ENCODE assay signal across 12 mouse cellular contexts in the genomic region with DNA sequence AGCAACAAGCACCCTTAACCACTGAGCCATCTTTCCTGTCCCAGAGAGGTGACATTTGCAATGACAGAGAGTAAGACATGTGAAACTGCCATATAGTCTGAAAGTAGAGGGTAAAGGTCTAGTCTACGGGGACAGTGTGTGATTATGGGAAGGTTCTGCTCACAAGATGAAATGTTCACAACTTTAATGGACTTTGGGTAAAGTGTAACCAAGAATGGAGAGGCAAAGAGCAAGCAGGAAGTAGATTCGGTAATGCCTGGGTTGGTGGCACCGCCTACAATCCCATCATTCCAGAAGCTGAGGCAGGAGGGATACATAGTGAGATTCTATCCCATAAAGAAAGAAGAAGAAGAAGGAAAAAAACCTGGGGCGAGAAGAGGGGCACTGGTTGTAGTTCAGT. TPM values are rescaled to one million over a fixed set of nuclear protein-coding genes. Genes with fewer than 3 reads are reported as not detected.
DNase-seq lines count a peak whose midpoint lies in the region; ATAC-seq and TF ChIP-seq lines count a peak whose summit lies in the region.
"Had no signal": no experiment of that assay in that cellular context is flagged by ENCODE, and none has a peak within 500 bp of the region (broad histone marks: within the 10 kb centered on the region; RNA-seq: fewer than 3 reads in every experiment).

No protein-coding gene starts in this region.

- H3K9ac ChIP-seq in midbrain, postnatal 0 days (replicated peaks; ENCODE audit: low read length, poor library complexity, severe bottlenecking), result 0 out of 2 replicates have a peak overlapping the region, but pooled peaks have one; percentile 15

- TF ChIP-seq CTCF in midbrain, postnatal 0 days (IDR thresholded peaks at IDR 0.05), result no peak
- no peak for TF ChIP-seq CTCF in small intestine, adult 2 months (IDR thresholded peaks at IDR 0.05; ENCODE audit: extremely low read depth, insufficient read length, insufficient replicate concordance, low read depth, low read length)

- no peak for DNase-seq in midbrain, postnatal 0 days (ENCODE audit: low spot score)
- DNase-seq in midbrain, embryonic 10.5 days (ENCODE audit: low spot score), result no peak
- DNase-seq in kidney, adult 18-20 months, result peak; percentile 31
- peak; percentile 29 for DNase-seq in kidney, postnatal 10 days
- no peak for DNase-seq in urinary bladder, postnatal 36 days (ENCODE audit: low spot score in 2 of 2)
- no peak for DNase-seq in embryo, embryonic 10.5 days (ENCODE audit: low spot score)

- no peaks in the 10 kb centered on the region for H3K27me3 ChIP-seq in midbrain, postnatal 0 days (ENCODE audit: insufficient read depth, low read length)
- no peaks in the 10 kb centered on the region for H3K27me3 ChIP-seq in midbrain, embryonic 10.5 days (ENCODE audit: low read depth, poor library complexity, severe bottlenecking)
- no peaks in the 10 kb centered on the region for H3K27me3 ChIP-seq in small intestine, adult 2 months (ENCODE audit: control insufficient read depth, insufficient read depth, low read length)
- H3K27me3 ChIP-seq: forebrain, embryonic 15.5 days; midbrain, embryonic 15.5 days had no signal

- H3K4me1 ChIP-seq in midbrain, postnatal 0 days (ENCODE audit: insufficient read depth, low read length), result peaks cover 7% of the 10 kb centered on the region; the same call in 1 of the 2 replicates
- H3K4me1 ChIP-seq in midbrain, embryonic 10.5 days, result peaks cover 42% of the 10 kb centered on the region
- H3K4me1 ChIP-seq in small intestine, adult 2 months (ENCODE audit: control insufficient read depth, insufficient read depth, insufficient read length, low read length), result peaks cover 12% of the 10 kb centered on the region; the same call in 1 of the 2 replicates

- no peak for ATAC-seq in midbrain, postnatal 0 days (ENCODE audit: low FRiP score)

- no peaks in the 10 kb centered on the region for H3K9me3 ChIP-seq in midbrain, postnatal 0 days (ENCODE audit: low read length)
- H3K9me3 ChIP-seq in midbrain, embryonic 10.5 days (replicated peaks), result no peaks in the 10 kb centered on the region
- H3K9me3 ChIP-seq: forebrain, embryonic 15.5 days; midbrain, embryonic 15.5 days had no signal

- 87% methylated on average over 4 of the region's 4 CpGs for WGBS in midbrain, postnatal 0 days
- 85% methylated on average over 4 of the region's 4 CpGs for WGBS in midbrain, embryonic 10.5 days
- 21% methylated on average over 4 of the region's 4 CpGs for WGBS in small intestine, adult 2 months

- H3K4me2 ChIP-seq in midbrain, postnatal 0 days (ENCODE audit: low read depth, low read length, poor library complexity, severe bottlenecking), result no peak overlapping the region; the same call in 1 of the 2 replicates

- TF ChIP-seq POLR2A in small intestine, adult 2 months (IDR thresholded peaks at IDR 0.05; ENCODE audit: low read depth, low read length), result no peak

- no peak overlapping the region for H3K27ac ChIP-seq in midbrain, postnatal 0 days (ENCODE audit: low read depth, low read length)
- H3K27ac ChIP-seq in midbrain, embryonic 10.5 days (replicated peaks), result no peak overlapping the region
- peak overlapping the region; percentile 94 for H3K27ac ChIP-seq in small intestine, adult 2 months (ENCODE audit: insufficient read depth, low read depth, low read length)
- H3K27ac ChIP-seq: left cerebral cortex, adult 2 months; macrophage; midbrain, embryonic 15.5 days had no signal

- H3K36me3 ChIP-seq in midbrain, postnatal 0 days (ENCODE audit: insufficient read depth, low read length), result no peaks in the 10 kb centered on the region
- peaks cover 29% of the 10 kb centered on the region for H3K36me3 ChIP-seq in midbrain, embryonic 10.5 days
- peaks cover 7% of the 10 kb centered on the region for H3K36me3 ChIP-seq in small intestine, adult 2 months (ENCODE audit: control insufficient read depth, insufficient read depth, low read length)
- H3K36me3 ChIP-seq: forebrain, embryonic 15.5 days had no signal

- no peak overlapping the region for H3K4me3 ChIP-seq in midbrain, postnatal 0 days (ENCODE audit: low read depth, low read length)
- H3K4me3 ChIP-seq in midbrain, embryonic 10.5 days, result no peak overlapping the region
- H3K4me3 ChIP-seq in small intestine, adult 2 months (ENCODE audit: low read depth, low read length), result no peak overlapping the region

RNA-seq across cellular contexts. Expression of gene Rcc1, which starts 7.1 kb away (rescaled TPM):
- 18.7 and 23.4 TPM in 2 replicates for total RNA-seq in midbrain, postnatal 0 days (2014; rRNA removed)
- polyA plus RNA-seq in midbrain, postnatal 0 days (2015; fragmentation: Nextera tagmentation; extraction: Ambion mirVana), result 21.7 and 21.9 TPM in 2 replicates
- polyA plus RNA-seq in midbrain, embryonic 10.5 days (2016; fragmentation: Nextera tagmentation; extraction: Ambion mirVana), result 144 and 164 TPM in 2 replicates
- 5.2 and 9.6 TPM in 2 replicates for polyA plus RNA-seq in small intestine, adult 2 months (2012; rRNA removed)

RNA-seq across cellular contexts. Expression of gene Trnau1ap, which starts 16.9 kb away (rescaled TPM):
- total RNA-seq in midbrain, postnatal 0 days (2014; rRNA removed), result 47.7 and 55.2 TPM in 2 replicates
- 56.9 and 63.0 TPM in 2 replicates for polyA plus RNA-seq in midbrain, postnatal 0 days (2015; fragmentation: Nextera tagmentation; extraction: Ambion mirVana)
- polyA plus RNA-seq in midbrain, embryonic 10.5 days (2016; fragmentation: Nextera tagmentation; extraction: Ambion mirVana), result 83.5 and 87.8 TPM in 2 replicates
- 20.7 and 24.1 TPM in 2 replicates for polyA plus RNA-seq in small intestine, adult 2 months (2012; rRNA removed)

RNA-seq across cellular contexts. Expression of gene Rab42, which starts 43.1 kb away (rescaled TPM):
- 0.38 and 3.3 TPM in 2 replicates for total RNA-seq in midbrain, postnatal 0 days (2014; rRNA removed)
- polyA plus RNA-seq in midbrain, postnatal 0 days (2015; fragmentation: Nextera tagmentation; extraction: Ambion mirVana), result 4.2 and 4.3 TPM in 2 replicates
- polyA plus RNA-seq in midbrain, embryonic 10.5 days (2016; fragmentation: Nextera tagmentation; extraction: Ambion mirVana), result 0.79 and 0.85 TPM in 2 replicates
- 0.70 and 0.98 TPM in 2 replicates for polyA plus RNA-seq in small intestine, adult 2 months (2012; rRNA removed)
- total RNA-seq: granulocyte monocyte progenitor cell, adult 5-6 weeks had no signal

Comparison
In these comparisons a context has a peak if more than half of its experiments do, and no peak if none do; other contexts are left out.
1. DNase-seq: peak in kidney, adult 18-20 months (single experiment) and kidney, postnatal 10 days (single experiment); none in midbrain, postnatal 0 days (single experiment), midbrain, embryonic 10.5 days (single experiment), urinary bladder, postnatal 36 days (0 of 2) and embryo, embryonic 10.5 days (single experiment).